Mouse (Mus musculus) lung, embryonic 14.5 days (tissue): Measurements from ENCODE around the gene Tnik. TPM values are rescaled to one million over a fixed set of nuclear protein-coding genes. Genes with fewer than 3 reads are reported as not detected.

Experiments
- ATAC-seq: fragments of 200-750 bp; cut with Nextera tagmentation; 2 replicates; pipeline ENCODE4 v1.8.0; 2017; ENCODE audit warnings: mild to moderate bottlenecking, moderate TSS enrichment, moderate library complexity; ENCODE audit not compliant: insufficient read depth
- DNase-seq: peaks from one replicate; pipeline ENCODE4 v3.0.0-alpha.2; 2015
- H3K27ac ChIP-seq: fragments of 300-500 bp; sonication (generic); 2 replicates; pipeline ENCODE4 v1.5.1; 2014; ENCODE audit warnings: low read depth, mild to moderate bottlenecking, moderate library complexity
- H3K27me3 ChIP-seq: fragments of 300-500 bp; sonication (generic); 2 replicates; pipeline ENCODE4 v1.6.1; 2014; ENCODE audit warnings: low read length, control low read depth; ENCODE audit not compliant: insufficient read depth
- H3K36me3 ChIP-seq: fragments of 300-500 bp; sonication (generic); 2 replicates; pipeline ENCODE4 v1.6.1; 2014; ENCODE audit warnings: control low read depth; ENCODE audit not compliant: insufficient read depth
- H3K4me1 ChIP-seq: fragments of 300-500 bp; sonication (generic); 2 replicates; pipeline ENCODE4 v1.6.1; 2014; ENCODE audit warnings: antibody characterized with exemption, control low read depth; ENCODE audit not compliant: insufficient read depth
- H3K4me2 ChIP-seq: fragments of 300-500 bp; sonication (generic); 2 replicates; pipeline ENCODE4 v1.6.1; 2014; ENCODE audit warnings: mild to moderate bottlenecking
- H3K4me3 ChIP-seq: fragments of 300-500 bp; sonication (generic); 2 replicates; pipeline ENCODE4 v1.5.1; 2014; ENCODE audit warnings: low read depth, low read length
- H3K9ac ChIP-seq: fragments of 300-500 bp; sonication (generic); 2 replicates; pipeline ENCODE4 v1.6.1; 2014
- H3K9me3 ChIP-seq: fragments of 300-500 bp; sonication (generic); 2 replicates; pipeline ENCODE4 v1.6.1; 2016; ENCODE audit warnings: low read depth, low read length, control low read depth
- CTCF ChIP-seq: IDR thresholded peaks from 2 replicates; pipeline ENCODE4 v1.5.1; 2016; ENCODE audit warnings: antibody characterized with exemption, low read depth
- WGBS: fragments of 180-500 bp; shearing (Covaris S2); extraction: QIAGEN DNeasy Blood & Tissue Kit; methylation state at CpG from one replicate; pipeline ENCODE4 v1.1.7; 2014; 5-methylcytosine and 5-hydroxymethylcytosine counted together
- polyA plus RNA-seq: library from polyadenylated mRNA; unstranded; fragments of >200 nt; fragmentation: Nextera tagmentation; extraction: Ambion mirVana; gene quantifications from 2 replicates; pipeline ENCODE4 v1.2.1, GENCODE M21; 2014

Gene Tnik
- 12.2 and 13.6 TPM in 2 replicates for polyA plus RNA-seq

- Histone ChIP-seq H3K4me3 (peak within 1 kb of the TSS; percentile 61), H3K27me3 (no peaks in the 10 kb centered on the region), H3K9ac (peak within 1 kb of the TSS; percentile 63), H3K36me3 (no peaks in the 10 kb centered on the region), H3K4me1 (0 out of 2 replicates have a peak, but pooled peaks cover 7% of the 10 kb centered on the region), H3K9me3 (no peaks in the 10 kb centered on the region), H3K27ac (peak within 1 kb of the TSS; percentile 68), H3K4me2 (peak within 1 kb of the TSS; percentile 96)
- ATAC-seq: peak; percentile 92
- DNase-seq: peak; percentile 79
- TF ChIP-seq CTCF: no peak
- WGBS: under 1% methylated on average over 59 of the region's 59 CpGs
Measured at GRCm38 (mm10) chr3:28263002-28263947, at the start of gene Tnik. Tnik (plus strand) TSS chr3:28263214.

DNA sequence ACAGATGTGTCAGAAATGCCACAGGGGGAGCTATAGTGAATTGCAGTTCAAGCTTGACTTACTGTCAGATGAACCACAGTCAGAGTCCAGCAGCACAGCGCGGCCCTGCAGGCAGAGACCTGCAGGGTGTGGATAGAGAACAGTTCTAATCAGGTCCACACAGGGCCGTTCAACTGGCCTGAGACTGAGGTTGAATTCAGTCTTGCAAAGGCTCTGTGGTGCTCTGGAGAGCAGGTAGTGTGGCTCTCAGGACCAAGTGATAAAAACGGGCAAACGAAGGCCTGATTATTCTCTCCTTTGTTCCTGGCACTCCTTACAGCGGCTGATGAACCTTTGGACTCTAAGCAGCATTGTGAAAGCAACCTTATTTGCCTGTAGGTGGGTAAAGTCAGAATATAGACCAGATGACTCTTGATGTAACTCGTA is 48.1 kb upstream of the Tnik start:
- Histone ChIP-seq H3K9ac (no peak overlapping the region), H3K4me2 (no peak overlapping the region), H3K36me3 (no peaks in the 10 kb centered on the region), H3K4me1 (no peaks in the 10 kb centered on the region), H3K27ac (no peak overlapping the region), H3K9me3 (no peaks in the 10 kb centered on the region), H3K27me3 (no peaks in the 10 kb centered on the region), H3K4me3 (no peak overlapping the region)
- ATAC-seq (no peak), DNase-seq (no peak)
- WGBS: 81% methylated on average over 7 of the region's 7 CpGs
- no peak for TF ChIP-seq CTCF

DNA sequence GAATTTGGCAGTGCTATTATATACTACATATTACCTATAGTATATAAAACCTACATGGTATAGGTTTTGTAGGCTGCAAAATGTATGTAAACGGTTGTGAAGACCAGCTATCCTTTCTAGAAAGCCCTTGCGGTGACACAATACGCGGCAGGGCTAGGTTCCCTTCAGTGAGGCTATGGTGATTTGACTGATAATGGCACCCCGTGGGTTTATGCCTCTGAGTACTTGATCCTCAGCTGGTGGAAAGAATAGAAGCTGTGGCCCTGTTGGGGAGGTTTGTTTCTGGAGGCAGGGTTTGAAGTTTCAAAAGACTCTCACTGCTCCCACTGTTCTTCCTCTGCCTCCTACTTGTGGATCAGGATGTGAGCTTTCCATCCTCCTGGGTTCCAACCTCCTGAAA is 46.0 kb upstream of the Tnik start:
- no peak for TF ChIP-seq CTCF
- H3K4me2 ChIP-seq: no peak overlapping the region
- ATAC-seq (no peak), DNase-seq (no peak)
- H3K27ac ChIP-seq: no peak overlapping the region
- whole genome bisulfite sequencing: 44% methylated on average over 5 of the region's 5 CpGs
- no peak overlapping the region for H3K4me3 ChIP-seq
- no peaks in the 10 kb centered on the region for H3K36me3 ChIP-seq
- no peaks in the 10 kb centered on the region for H3K4me1 ChIP-seq
- H3K9me3 ChIP-seq: no peaks in the 10 kb centered on the region
- H3K27me3 ChIP-seq: no peaks in the 10 kb centered on the region
- no peak overlapping the region for H3K9ac ChIP-seq

DNA sequence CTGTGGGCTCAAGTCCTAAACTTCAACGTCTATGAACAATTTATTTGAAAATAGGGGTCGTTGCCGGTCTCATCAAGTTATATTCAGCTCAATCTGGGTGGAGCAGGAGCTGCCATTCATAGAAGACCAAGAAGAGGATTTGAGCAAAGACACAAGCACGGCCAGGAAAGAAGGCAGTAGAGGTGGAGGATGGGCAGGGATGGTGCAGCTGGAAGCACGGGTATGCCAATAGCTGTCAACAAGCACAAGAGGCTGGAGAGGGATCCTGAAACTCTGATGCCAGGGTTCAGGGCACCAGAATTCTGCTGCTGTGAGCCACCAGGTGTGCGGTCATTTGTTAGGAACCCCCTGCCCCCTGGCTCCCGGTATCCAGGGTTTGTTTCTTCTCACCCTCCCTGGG is 43.5 kb upstream of the Tnik start:
- Histone ChIP-seq H3K27me3 (no peaks in the 10 kb centered on the region), H3K4me2 (no peak overlapping the region), H3K9me3 (no peaks in the 10 kb centered on the region), H3K27ac (no peak overlapping the region), H3K9ac (no peak overlapping the region), H3K36me3 (no peaks in the 10 kb centered on the region), H3K4me3 (no peak overlapping the region), H3K4me1 (no peaks in the 10 kb centered on the region)
- TF ChIP-seq CTCF: no peak
- no peak for ATAC-seq
- 88% methylated on average over 7 of the region's 7 CpGs for WGBS
- no peak for DNase-seq

- no peaks in the 10 kb centered on the region for H3K36me3 ChIP-seq
- H3K4me2 ChIP-seq: no peak overlapping the region
- 88% methylated on average over 3 of the region's 3 CpGs for WGBS
- no peaks in the 10 kb centered on the region for H3K4me1 ChIP-seq
- H3K4me3 ChIP-seq: no peak overlapping the region
- H3K9me3 ChIP-seq: no peaks in the 10 kb centered on the region
- no peak for ATAC-seq
- no peak for DNase-seq
- H3K27ac ChIP-seq: no peak overlapping the region
- TF ChIP-seq CTCF: no peak
- no peaks in the 10 kb centered on the region for H3K27me3 ChIP-seq
- no peak overlapping the region for H3K9ac ChIP-seq
Measured at GRCm38 (mm10) chr3:28219964-28220363, 43.0 kb upstream of the Tnik start.

DNA sequence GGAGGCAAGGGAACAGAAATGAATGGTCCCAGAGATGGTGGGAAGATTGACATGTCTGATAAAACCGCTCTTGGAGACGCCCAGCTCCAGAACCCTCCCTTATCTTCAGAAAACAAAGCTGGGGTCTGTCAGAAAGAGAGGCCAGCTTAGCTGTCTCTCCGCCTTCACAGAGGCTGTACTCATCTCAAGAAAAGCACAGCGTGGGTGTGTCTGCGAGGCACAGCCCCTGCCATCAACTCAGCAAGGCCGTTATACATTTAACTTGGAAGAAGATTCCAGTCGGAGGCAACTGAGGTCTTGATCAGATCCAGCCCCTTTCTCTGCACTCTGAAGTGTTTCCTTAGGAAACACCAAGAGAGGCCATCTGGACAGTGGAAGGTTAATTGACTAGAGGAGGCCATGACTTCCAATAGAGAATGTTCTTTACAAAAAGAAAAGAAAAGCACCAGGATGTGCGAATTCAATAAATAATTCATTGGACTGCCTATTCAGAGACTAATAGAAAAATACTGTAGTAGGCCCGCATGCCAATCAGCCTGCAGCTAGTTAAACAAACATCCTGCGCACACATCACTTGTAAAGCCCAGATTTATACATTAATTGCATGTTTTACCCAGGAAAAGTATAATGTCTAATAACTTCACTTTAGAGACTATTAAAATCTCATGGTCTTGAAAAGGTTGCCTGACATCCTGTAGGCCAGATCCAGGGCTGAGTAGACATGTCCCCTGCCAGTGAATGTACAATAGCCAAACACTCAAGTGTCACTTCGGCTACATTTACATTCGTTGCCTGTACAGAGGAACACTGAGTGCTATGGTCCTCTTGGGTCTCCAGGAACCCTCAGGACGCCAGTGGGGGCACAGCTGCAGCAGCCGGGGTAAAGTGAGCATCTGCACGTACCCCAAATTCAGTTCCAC is 38.3 kb upstream of the Tnik start:
- Histone ChIP-seq H3K4me2 (no peak overlapping the region), H3K4me1 (no peaks in the 10 kb centered on the region), H3K9ac (no peak overlapping the region), H3K27me3 (no peaks in the 10 kb centered on the region), H3K9me3 (no peaks in the 10 kb centered on the region), H3K4me3 (no peak overlapping the region), H3K36me3 (no peaks in the 10 kb centered on the region), H3K27ac (no peak overlapping the region)
- no peak for ATAC-seq
- no peak for DNase-seq
- 55% methylated on average over 15 of the region's 15 CpGs for WGBS
- TF ChIP-seq CTCF: no peak
